Mouse (Mus musculus) E14TG2a.4 (cell line): ENCODE data around the gene Hspa8.

Experiments used
- CTCF ChIP-seq: conservative IDR thresholded peaks from 2 replicates; pipeline ENCODE4 v1.5.1; 2014; ENCODE audit warnings: low read length
- NANOG ChIP-seq: IDR thresholded peaks from 2 replicates; pipeline ENCODE4 v1.6.1; 2014; ENCODE audit warnings: borderline replicate concordance, low read length, mixed read lengths
- POU5F1 ChIP-seq: IDR thresholded peaks from 2 replicates; pipeline ENCODE4 v1.6.1; 2014; ENCODE audit warnings: low read length, borderline replicate concordance

GRCm38 (mm10) chr9:40776459-40777248, 24.1 kb upstream of the Hspa8 start:
- TF ChIP-seq CTCF: no peak
- no peak for TF ChIP-seq NANOG
- no peak for TF ChIP-seq POU5F1
